Mouse (Mus musculus): ENCODE measurements around the gene Pkp4. TPM values are rescaled to one million over a fixed set of nuclear protein-coding genes. Genes with fewer than 3 reads are reported as not detected.

The Pkp4 gene
- polyA plus RNA-seq, 1 experiment from 2014 or later, result 30.4 TPM

- no peak overlapping the region for H3K27ac ChIP-seq
- H3K4me1 ChIP-seq, result no peaks in the 10 kb centered on the region
- no peaks in the 10 kb centered on the region for H3K9me3 ChIP-seq
- no peak for ATAC-seq (ENCODE audit: insufficient read depth, low FRiP score, low read depth)
- H3K36me3 ChIP-seq, result no peaks in the 10 kb centered on the region
- no peak overlapping the region for H3K9ac ChIP-seq
- H3K27me3 ChIP-seq (replicated peaks), result no peaks in the 10 kb centered on the region
- 66% methylated on average over 3 of the region's 3 CpGs for WGBS
- no peak overlapping the region for H3K4me2 ChIP-seq
- H3K4me3 ChIP-seq (replicated peaks), result no peak overlapping the region
Measured at GRCm38 (mm10) chr2:59248806-59249205, 88.2 kb downstream of the Pkp4 start.

- Histone ChIP-seq H3K9me3 (no peaks in the 10 kb centered on the region), H3K27ac (no peak overlapping the region), H3K4me3 (replicated peaks) (no peak overlapping the region), H3K27me3 (replicated peaks) (no peaks in the 10 kb centered on the region), H3K36me3 (no peaks in the 10 kb centered on the region), H3K4me2 (no peak overlapping the region), H3K9ac (no peak overlapping the region), H3K4me1 (no peaks in the 10 kb centered on the region)
- no peak for ATAC-seq (ENCODE audit: insufficient read depth, low FRiP score, low read depth)
Measured at GRCm38 (mm10) chr2:59252818-59253217, 92.2 kb downstream of the Pkp4 start.

GRCm38 (mm10) chr2:59253435-59253834 lies 92.8 kb downstream of the Pkp4 start:
- no peaks in the 10 kb centered on the region for H3K27me3 ChIP-seq (replicated peaks)
- H3K4me2 ChIP-seq, result no peak overlapping the region
- H3K27ac ChIP-seq, result no peak overlapping the region
- WGBS, result 88% methylated on average over 3 of the region's 3 CpGs
- no peaks in the 10 kb centered on the region for H3K4me1 ChIP-seq
- H3K9ac ChIP-seq, result no peak overlapping the region
- no peak overlapping the region for H3K4me3 ChIP-seq (replicated peaks)
- H3K36me3 ChIP-seq, result no peaks in the 10 kb centered on the region
- no peaks in the 10 kb centered on the region for H3K9me3 ChIP-seq
- no peak for ATAC-seq (ENCODE audit: insufficient read depth, low FRiP score, low read depth)

GRCm38 (mm10) chr2:59258821-59259231 lies 98.2 kb downstream of the Pkp4 start:
- no peak overlapping the region for H3K27ac ChIP-seq
- no peak overlapping the region for H3K4me2 ChIP-seq
- H3K27me3 ChIP-seq (replicated peaks), result no peaks in the 10 kb centered on the region
- no peaks in the 10 kb centered on the region for H3K9me3 ChIP-seq
- no peak for ATAC-seq (ENCODE audit: insufficient read depth, low FRiP score, low read depth)
- no peaks in the 10 kb centered on the region for H3K36me3 ChIP-seq
- no peak overlapping the region for H3K4me3 ChIP-seq (replicated peaks)
- WGBS, result 85% methylated on average over 6 of the region's 6 CpGs
- no peaks in the 10 kb centered on the region for H3K4me1 ChIP-seq
- no peak overlapping the region for H3K9ac ChIP-seq

GRCm38 (mm10) chr2:59259346-59259745 lies 98.7 kb downstream of the Pkp4 start:
- whole genome bisulfite sequencing, result 88% methylated on average over 6 of the region's 6 CpGs

GRCm38 (mm10) chr2:59261203-59261602 lies 100.6 kb downstream of the Pkp4 start:
- no peak for ATAC-seq (ENCODE audit: insufficient read depth, low FRiP score, low read depth)
- Histone ChIP-seq H3K4me2 (no peak overlapping the region), H3K9me3 (no peaks in the 10 kb centered on the region), H3K27me3 (replicated peaks) (no peaks in the 10 kb centered on the region), H3K27ac (no peak overlapping the region), H3K4me3 (replicated peaks) (no peak overlapping the region), H3K36me3 (no peaks in the 10 kb centered on the region), H3K4me1 (no peaks in the 10 kb centered on the region), H3K9ac (no peak overlapping the region)
- 72% methylated on average over 2 of the region's 2 CpGs for WGBS

More at GRCm38 (mm10) chr2:59259346-59259745, 98.7 kb downstream of the Pkp4 start:
- H3K9me3 ChIP-seq, result no peaks in the 10 kb centered on the region
- no peak overlapping the region for H3K4me3 ChIP-seq (replicated peaks)
- no peaks in the 10 kb centered on the region for H3K27me3 ChIP-seq (replicated peaks)
- H3K4me1 ChIP-seq, result no peaks in the 10 kb centered on the region
- no peaks in the 10 kb centered on the region for H3K36me3 ChIP-seq
- no peak overlapping the region for H3K27ac ChIP-seq
- no peak for ATAC-seq (ENCODE audit: insufficient read depth, low FRiP score, low read depth)
- H3K9ac ChIP-seq, result no peak overlapping the region
- no peak overlapping the region for H3K4me2 ChIP-seq

- H3K36me3 ChIP-seq, result no peaks in the 10 kb centered on the region
- no peaks in the 10 kb centered on the region for H3K27me3 ChIP-seq (replicated peaks)
- 86% methylated on average over 14 of the region's 14 CpGs for WGBS
- no peaks in the 10 kb centered on the region for H3K9me3 ChIP-seq
- no peak overlapping the region for H3K27ac ChIP-seq
- no peaks in the 10 kb centered on the region for H3K4me1 ChIP-seq
- no peak for ATAC-seq (ENCODE audit: insufficient read depth, low FRiP score, low read depth)
- no peak overlapping the region for H3K4me3 ChIP-seq (replicated peaks)
- no peak overlapping the region for H3K4me2 ChIP-seq
- H3K9ac ChIP-seq, result no peak overlapping the region
Measured at GRCm38 (mm10) chr2:59266428-59266827, 105.8 kb downstream of the Pkp4 start.

- 80% methylated on average over 8 of the region's 8 CpGs for WGBS
- no peaks in the 10 kb centered on the region for H3K4me1 ChIP-seq
- H3K27ac ChIP-seq, result no peak overlapping the region
- H3K36me3 ChIP-seq, result no peaks in the 10 kb centered on the region
- no peaks in the 10 kb centered on the region for H3K9me3 ChIP-seq
- H3K9ac ChIP-seq, result no peak overlapping the region
- no peak overlapping the region for H3K4me3 ChIP-seq (replicated peaks)
- ATAC-seq (ENCODE audit: insufficient read depth, low FRiP score, low read depth), result no peak
- no peaks in the 10 kb centered on the region for H3K27me3 ChIP-seq (replicated peaks)
- no peak overlapping the region for H3K4me2 ChIP-seq
Measured at GRCm38 (mm10) chr2:59271835-59272234, 111.2 kb downstream of the Pkp4 start.

- H3K4me3 ChIP-seq (replicated peaks), result no peak overlapping the region
- WGBS, result 85% methylated on average over 6 of the region's 6 CpGs
- no peaks in the 10 kb centered on the region for H3K4me1 ChIP-seq
- H3K4me2 ChIP-seq, result no peak overlapping the region
- no peaks in the 10 kb centered on the region for H3K36me3 ChIP-seq
- H3K9me3 ChIP-seq, result no peaks in the 10 kb centered on the region
- no peak overlapping the region for H3K9ac ChIP-seq
- H3K27ac ChIP-seq, result no peak overlapping the region
- H3K27me3 ChIP-seq (replicated peaks), result no peaks in the 10 kb centered on the region
- ATAC-seq (ENCODE audit: insufficient read depth, low FRiP score, low read depth), result no peak
Measured at GRCm38 (mm10) chr2:59272713-59273112, 112.1 kb downstream of the Pkp4 start.

GRCm38 (mm10) chr2:59280914-59281562 lies 120.4 kb downstream of the Pkp4 start:
- H3K4me3 ChIP-seq (replicated peaks), result no peak overlapping the region
- H3K36me3 ChIP-seq, result no peaks in the 10 kb centered on the region
- no peak overlapping the region for H3K4me2 ChIP-seq
- H3K4me1 ChIP-seq, result no peaks in the 10 kb centered on the region
- no peak overlapping the region for H3K9ac ChIP-seq
- no peak overlapping the region for H3K27ac ChIP-seq
- 66% methylated on average over 7 of the region's 7 CpGs for WGBS
- no peaks in the 10 kb centered on the region for H3K9me3 ChIP-seq
- H3K27me3 ChIP-seq (replicated peaks), result no peaks in the 10 kb centered on the region
- 0 out of 2 replicates have a peak, but pooled peaks have one; percentile 27 for ATAC-seq (ENCODE audit: insufficient read depth, low FRiP score, low read depth)

GRCm38 (mm10) chr2:59282966-59283365 lies 122.3 kb downstream of the Pkp4 start:
- WGBS, result 95% methylated on average over 6 of the region's 6 CpGs
- ATAC-seq (ENCODE audit: insufficient read depth, low FRiP score, low read depth), result no peak
- no peaks in the 10 kb centered on the region for H3K36me3 ChIP-seq
- H3K4me1 ChIP-seq, result no peaks in the 10 kb centered on the region
- no peak overlapping the region for H3K9ac ChIP-seq
- H3K4me3 ChIP-seq (replicated peaks), result no peak overlapping the region
- H3K27me3 ChIP-seq (replicated peaks), result no peaks in the 10 kb centered on the region
- H3K27ac ChIP-seq, result no peak overlapping the region
- no peak overlapping the region for H3K4me2 ChIP-seq
- no peaks in the 10 kb centered on the region for H3K9me3 ChIP-seq

GRCm38 (mm10) chr2:59284216-59284615 lies 123.6 kb downstream of the Pkp4 start:
- no peak for ATAC-seq (ENCODE audit: insufficient read depth, low FRiP score, low read depth)
- WGBS, result 85% methylated on average over 5 of the region's 5 CpGs

More at GRCm38 (mm10) chr2:59284216-59284615, 123.6 kb downstream of the Pkp4 start:
- Histone ChIP-seq H3K9me3 (no peaks in the 10 kb centered on the region), H3K27ac (no peak overlapping the region), H3K4me3 (replicated peaks) (no peak overlapping the region), H3K36me3 (no peaks in the 10 kb centered on the region), H3K27me3 (replicated peaks) (no peaks in the 10 kb centered on the region), H3K4me2 (no peak overlapping the region), H3K4me1 (no peaks in the 10 kb centered on the region), H3K9ac (no peak overlapping the region)

Measured in stomach, embryonic 15.5 days (tissue).